Mouse (Mus musculus) intestine, embryonic 14.5 days (tissue): ENCODE measurements around the gene Pigv. TPM values are rescaled to one million over a fixed set of nuclear protein-coding genes. Genes with fewer than 3 reads are reported as not detected.

Experiments
- ATAC-seq: fragments of 200-750 bp; cut with Nextera tagmentation; replicated peaks from 2 replicates; pipeline ENCODE4 v1.8.0; 2017; ENCODE audit warnings: low read depth, moderate number of reproducible peaks, moderate TSS enrichment, moderate library complexity; ENCODE audit not compliant: low FRiP score, low TSS enrichment
- DNase-seq: peaks from one replicate; pipeline ENCODE4 v3.0.0-alpha.2; 2018; ENCODE audit warnings: low spot score
- H3K27ac ChIP-seq: fragments of 300-500 bp; sonication (generic); 2 replicates; pipeline ENCODE4 v1.5.1; 2014; ENCODE audit warnings: low read depth, mild to moderate bottlenecking, control low read depth
- H3K27me3 ChIP-seq: fragments of 300-500 bp; sonication (generic); replicated peaks from 2 replicates; pipeline ENCODE4 v1.6.1; 2014; ENCODE audit warnings: low read length, control low read depth; ENCODE audit not compliant: control insufficient read depth, insufficient read depth
- H3K36me3 ChIP-seq: fragments of 300-500 bp; sonication (generic); 2 replicates; pipeline ENCODE4 v1.6.1; 2014; ENCODE audit warnings: low read length, control low read depth; ENCODE audit not compliant: control insufficient read depth, insufficient read depth
- H3K4me1 ChIP-seq: fragments of 300-500 bp; sonication (generic); replicated peaks from 2 replicates; pipeline ENCODE4 v1.6.1; 2014; ENCODE audit warnings: low read length, control low read depth, mixed read lengths; ENCODE audit not compliant: control insufficient read depth, insufficient read depth
- H3K4me2 ChIP-seq: fragments of 300-500 bp; sonication (generic); 2 replicates; pipeline ENCODE4 v1.6.1; 2014; ENCODE audit warnings: low read length
- H3K4me3 ChIP-seq: fragments of 300-500 bp; sonication (generic); 2 replicates; pipeline ENCODE4 v1.5.1; 2014; ENCODE audit warnings: low read depth, low read length, control low read depth, mixed read lengths
- H3K9ac ChIP-seq: fragments of 300-500 bp; sonication (generic); 2 replicates; pipeline ENCODE4 v1.6.1; 2014; ENCODE audit warnings: mild to moderate bottlenecking, low read length
- H3K9me3 ChIP-seq: fragments of 300-500 bp; sonication (generic); 2 replicates; pipeline ENCODE4 v1.6.1; 2016; ENCODE audit warnings: low read length, control low read depth; ENCODE audit not compliant: control insufficient read depth
- WGBS: fragments of 180-500 bp; shearing (Covaris S2); extraction: QIAGEN DNeasy Blood & Tissue Kit; methylation state at CpG from one replicate; pipeline ENCODE4 v1.1.7; 2014; 5-methylcytosine and 5-hydroxymethylcytosine counted together
- polyA plus RNA-seq: library from polyadenylated mRNA; unstranded; fragments of >200 nt; fragmentation: Nextera tagmentation; extraction: Ambion mirVana; gene quantifications from 2 replicates; pipeline ENCODE4 v1.2.1, GENCODE M21; 2014

Pigv gene
- 13.3 and 14.4 TPM in 2 replicates for polyA plus RNA-seq

GRCm38 (mm10) chr4:133671881-133672844 is at the start of gene Pigv:
Pigv (minus strand) TSS chr4:133672647.
- ATAC-seq (peak; percentile 86), DNase-seq (peak; percentile 97)
- Histone ChIP-seq H3K4me3 (peak within 1 kb of the TSS; percentile 57), H3K36me3 (peaks cover 13% of the 10 kb centered on the region), H3K4me1 (peaks cover 36% of the 10 kb centered on the region), H3K9me3 (no peaks in the 10 kb centered on the region), H3K4me2 (peak within 1 kb of the TSS; percentile 44), H3K9ac (peak within 1 kb of the TSS; percentile 80), H3K27ac (peak within 1 kb of the TSS; percentile 98), H3K27me3 (no peaks in the 10 kb centered on the region)
- under 1% methylated on average over 65 of the region's 76 CpGs for WGBS

DNA sequence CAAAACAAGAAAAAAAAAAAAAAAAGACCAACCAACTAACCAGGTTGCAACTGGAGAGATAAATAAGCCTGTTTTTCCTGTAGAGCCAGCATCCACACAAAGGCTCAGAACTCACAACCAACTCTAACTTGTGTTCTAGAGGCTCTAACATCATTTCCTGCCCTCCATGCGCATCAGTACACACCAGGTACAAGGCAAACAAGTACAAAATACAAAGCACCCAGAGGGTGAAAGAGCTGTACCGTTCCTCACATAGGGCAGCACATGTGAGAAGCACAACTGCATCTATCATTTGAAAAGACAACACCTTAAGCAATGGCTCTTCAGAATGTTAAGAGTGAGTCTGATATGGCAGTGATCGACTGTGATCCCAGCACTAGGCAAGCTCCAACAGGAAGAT is 47.3 kb upstream of the Pigv start:
- DNase-seq (no peak), ATAC-seq (no peak)
- Histone ChIP-seq H3K27ac (no peak overlapping the region), H3K4me1 (0 out of 2 replicates have a peak, but pooled peaks cover 2% of the 10 kb centered on the region), H3K4me3 (no peak overlapping the region), H3K9me3 (no peaks in the 10 kb centered on the region), H3K36me3 (peaks cover 88% of the 10 kb centered on the region), H3K4me2 (no peak overlapping the region), H3K9ac (no peak overlapping the region), H3K27me3 (no peaks in the 10 kb centered on the region)
- WGBS, result 84% methylated on average over 3 of the region's 3 CpGs

- DNase-seq (no peak), ATAC-seq (no peak)
- H3K27ac ChIP-seq, result no peak overlapping the region
- H3K9me3 ChIP-seq, result no peaks in the 10 kb centered on the region
- H3K9ac ChIP-seq, result no peak overlapping the region
- H3K4me1 ChIP-seq, result peaks cover 4% of the 10 kb centered on the region; the same call in 1 of the 2 replicates
- H3K36me3 ChIP-seq, result peaks cover 79% of the 10 kb centered on the region
- WGBS, result 84% methylated on average over 5 of the region's 5 CpGs
- H3K27me3 ChIP-seq, result no peaks in the 10 kb centered on the region
- no peak overlapping the region for H3K4me3 ChIP-seq
- H3K4me2 ChIP-seq, result no peak overlapping the region
Observed at GRCm38 (mm10) chr4:133712755-133713154, 40.3 kb upstream of the Pigv start.

GRCm38 (mm10) chr4:133711307-133712076 is 39.0 kb upstream of the Pigv start:
- Histone ChIP-seq H3K4me1 (peaks cover 16% of the 10 kb centered on the region), H3K4me3 (no peak overlapping the region), H3K27me3 (no peaks in the 10 kb centered on the region), H3K36me3 (peaks cover 72% of the 10 kb centered on the region), H3K9ac (no peak overlapping the region), H3K27ac (no peak overlapping the region), H3K9me3 (no peaks in the 10 kb centered on the region), H3K4me2 (no peak overlapping the region)
- WGBS, result 80% methylated on average over 6 of the region's 6 CpGs
- ATAC-seq, result no peak
- no peak for DNase-seq

DNA sequence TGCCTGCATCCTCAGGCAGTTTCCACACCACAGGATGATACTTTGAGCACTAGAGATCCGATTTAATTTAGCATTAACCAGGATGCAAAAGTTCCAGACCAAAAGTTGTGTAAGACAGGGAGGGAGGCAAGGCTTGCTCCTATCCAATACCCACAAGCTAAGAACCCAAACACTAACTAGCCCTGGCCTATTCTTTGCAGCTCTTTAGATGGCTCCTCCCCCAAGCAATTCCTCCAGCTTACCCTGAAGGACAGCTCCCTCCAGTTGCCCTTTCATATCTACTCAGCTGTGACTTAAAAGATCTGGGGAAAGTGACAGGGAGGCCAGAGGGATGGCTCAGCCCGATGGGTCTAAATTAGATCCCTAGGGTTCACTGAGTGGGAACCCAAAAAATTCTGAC is 36.9 kb upstream of the Pigv start:
- H3K4me1 ChIP-seq, result peaks cover 22% of the 10 kb centered on the region
- no peaks in the 10 kb centered on the region for H3K9me3 ChIP-seq
- no peak overlapping the region for H3K9ac ChIP-seq
- peaks cover 74% of the 10 kb centered on the region for H3K36me3 ChIP-seq
- H3K4me3 ChIP-seq, result no peak overlapping the region
- H3K27me3 ChIP-seq, result no peaks in the 10 kb centered on the region
- DNase-seq (no peak), ATAC-seq (no peak)
- 77% methylated on average over 2 of the region's 2 CpGs for WGBS
- no peak overlapping the region for H3K4me2 ChIP-seq
- no peak overlapping the region for H3K27ac ChIP-seq

DNA sequence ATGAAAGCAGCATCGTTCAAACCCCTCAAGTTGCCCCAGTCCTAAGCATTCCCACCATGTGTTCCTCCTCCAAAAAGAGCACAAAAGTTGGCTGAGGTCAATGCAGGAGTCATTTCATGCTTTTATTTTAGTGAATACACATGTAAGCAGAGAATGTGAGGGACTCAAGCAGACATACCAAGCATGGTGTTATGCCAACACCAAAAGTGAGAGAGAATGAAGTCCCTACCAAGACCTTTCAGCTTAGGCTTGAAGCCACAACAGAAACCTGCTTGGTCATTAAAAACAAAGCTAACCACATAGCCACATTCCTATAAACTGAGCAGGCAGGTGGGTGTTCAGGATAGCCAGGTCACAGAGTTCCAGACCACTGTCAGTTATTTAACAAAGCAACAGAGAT is 35.0 kb upstream of the Pigv start:
- H3K4me2 ChIP-seq, result no peak overlapping the region
- DNase-seq, result no peak
- no peak for ATAC-seq
- H3K9me3 ChIP-seq, result no peaks in the 10 kb centered on the region
- no peak overlapping the region for H3K4me3 ChIP-seq
- H3K36me3 ChIP-seq, result peaks cover 73% of the 10 kb centered on the region
- H3K27me3 ChIP-seq, result no peaks in the 10 kb centered on the region
- H3K4me1 ChIP-seq, result peaks cover 22% of the 10 kb centered on the region
- no peak overlapping the region for H3K9ac ChIP-seq
- WGBS, result 49% methylated on average over 1 of the region's 1 CpGs
- peak overlapping the region; percentile 66 for H3K27ac ChIP-seq

- no peak overlapping the region for H3K9ac ChIP-seq
- H3K4me1 ChIP-seq, result peaks cover 22% of the 10 kb centered on the region
- H3K9me3 ChIP-seq, result no peaks in the 10 kb centered on the region
- ATAC-seq (peak; percentile 55; the same call in 1 of the 2 replicates), DNase-seq (no peak)
- no peak overlapping the region for H3K4me2 ChIP-seq
- peaks cover 75% of the 10 kb centered on the region for H3K36me3 ChIP-seq
- peak overlapping the region; percentile 66 for H3K27ac ChIP-seq
- no peak overlapping the region for H3K4me3 ChIP-seq
- WGBS, result 29% methylated on average over 8 of the region's 8 CpGs
- no peaks in the 10 kb centered on the region for H3K27me3 ChIP-seq
Observed at GRCm38 (mm10) chr4:133706956-133707355, 34.5 kb upstream of the Pigv start.

DNA sequence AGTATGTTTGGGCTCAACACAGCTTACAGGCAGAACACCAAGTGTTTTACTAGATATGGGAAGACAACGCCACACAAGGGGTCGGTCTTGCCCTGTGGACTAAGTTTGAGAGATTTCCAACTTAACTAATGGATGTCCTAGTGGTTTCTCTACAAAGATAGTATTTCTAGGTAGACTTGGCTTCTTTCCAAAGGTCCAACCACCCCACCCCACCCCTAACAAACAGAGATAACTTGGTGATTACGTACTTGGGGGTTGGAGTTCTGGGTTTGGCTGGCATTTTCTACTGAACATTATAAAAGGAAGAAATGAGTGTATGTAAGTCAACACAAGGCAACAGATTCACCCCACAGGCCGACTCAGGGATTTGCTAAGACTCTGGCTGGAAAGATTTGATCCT is 32.6 kb upstream of the Pigv start:
- Histone ChIP-seq H3K9ac (no peak overlapping the region), H3K36me3 (peaks cover 75% of the 10 kb centered on the region), H3K27ac (0 out of 2 replicates have a peak overlapping the region, but pooled peaks have one; percentile 2), H3K4me1 (peaks cover 22% of the 10 kb centered on the region), H3K27me3 (no peaks in the 10 kb centered on the region), H3K9me3 (no peaks in the 10 kb centered on the region), H3K4me2 (no peak overlapping the region), H3K4me3 (no peak overlapping the region)
- WGBS, result 85% methylated on average over 4 of the region's 4 CpGs
- no peak for ATAC-seq
- no peak for DNase-seq
